Mouse (Mus musculus) liver, adult 2 months (tissue): ENCODE data around the gene Cadm1.

Experiments used
- CTCF ChIP-seq: fragments of 200-500 bp; IDR thresholded peaks from 2 replicates; pipeline ENCODE4 v1.5.1; 2011; ENCODE audit warnings: low read depth, low read length, control low read depth
- POLR2A ChIP-seq: fragments of 200-500 bp; IDR thresholded peaks from 2 replicates; pipeline ENCODE4 v1.6.1; 2011; ENCODE audit warnings: low read length, control low read depth; ENCODE audit not compliant: insufficient read depth; ENCODE audit errors: extremely low read depth

DNA sequence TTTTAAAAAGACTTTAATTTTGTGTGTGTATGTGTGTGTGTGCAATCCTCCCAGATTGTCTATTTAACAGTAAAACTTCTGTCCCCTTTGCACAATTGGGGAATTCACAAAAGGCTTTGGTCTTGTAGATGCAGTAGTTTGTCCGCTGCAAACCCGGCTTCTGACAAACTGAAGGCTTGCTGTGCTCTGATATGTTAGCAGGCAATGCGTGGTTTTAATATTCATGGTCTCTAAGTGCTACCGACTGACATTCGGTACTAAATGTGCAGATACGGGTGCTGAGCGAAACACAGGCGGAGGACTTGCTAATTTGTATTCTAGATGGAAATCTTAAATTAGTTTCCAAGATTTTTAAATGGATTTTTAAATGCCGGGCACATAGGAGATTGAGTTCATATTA lies 176.4 kb downstream of the Cadm1 start:
- TF ChIP-seq POLR2A (no peak), CTCF (no peak)
